Comparison of ENCODE assay signal across 28 mouse cellular contexts in the genomic region with DNA sequence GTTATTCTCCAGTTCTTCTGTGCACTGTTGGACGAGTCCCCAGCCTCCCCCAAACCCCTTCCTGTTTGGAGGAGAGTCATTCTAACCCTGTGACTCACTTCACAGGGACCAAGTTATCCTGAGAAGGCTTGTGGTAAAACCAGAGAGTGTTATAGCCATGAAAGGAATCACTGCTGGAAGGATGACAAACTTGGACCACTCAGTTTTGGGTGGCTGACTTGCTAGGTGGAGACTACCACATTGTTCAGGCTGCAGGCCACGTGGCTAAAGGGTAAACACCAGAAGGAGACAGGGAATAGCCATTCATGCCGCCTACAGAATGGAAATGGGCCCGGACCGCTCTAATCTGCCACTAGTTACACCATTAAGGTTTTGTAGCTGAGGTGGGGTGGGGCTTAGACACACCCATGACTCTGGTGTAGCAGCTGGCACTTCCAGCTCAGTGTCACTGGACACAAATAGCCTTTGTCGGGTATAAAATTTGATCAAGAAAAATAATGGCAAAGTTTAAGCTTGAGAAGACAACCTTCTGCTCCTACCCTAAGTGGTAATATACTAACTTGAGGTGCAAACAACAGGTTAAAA. TPM values are rescaled to one million over a fixed set of nuclear protein-coding genes. Genes with fewer than 3 reads are reported as not detected.
A peak's percentile ranks its signal among the peaks of the same experiment; 100 is the strongest.
DNase-seq lines count a peak whose midpoint lies in the region; ATAC-seq and TF ChIP-seq lines count a peak whose summit lies in the region.
"Had no signal": no experiment of that assay in that cellular context is flagged by ENCODE, and none has a peak within 500 bp of the region (broad histone marks: within the 10 kb centered on the region; RNA-seq: fewer than 3 reads in every experiment).

No protein-coding gene starts in this region.

- DNase-seq in heart, adult 11 months = peak; percentile 55
- DNase-seq in heart, postnatal 25 days (ENCODE audit: low spot score) = no peak
- peak; percentile 74 for DNase-seq in 3T3-L1 (ENCODE audit: low read depth, low spot score)
- DNase-seq in brain, adult 2 months (ENCODE audit: low read depth, low spot score) = peak; percentile 14
- no peak for DNase-seq in stomach, postnatal 0 days (ENCODE audit: low spot score)
- no peak for DNase-seq in frontal cortex, adult 2 months (ENCODE audit: extremely low spot score in 1 of 2, low spot score in 1 of 2)
- DNase-seq in spleen, adult 18-20 months = no peak
- DNase-seq: adrenal gland, postnatal 14 days; cerebellum, adult 18-20 months; cerebellum, adult 9-11 months; cerebellum, postnatal 36 days; gastrocnemius, postnatal 36 days; heart, adult 18-20 months; heart, postnatal 10 days had no signal

- H3K9me3 ChIP-seq in stomach, postnatal 0 days (ENCODE audit: control insufficient read depth, low read length) = no peaks in the 10 kb centered on the region
- H3K9me3 ChIP-seq: G1E; heart, embryonic 10.5 days; hindbrain, embryonic 13.5 days had no signal

- TF ChIP-seq CTCF in stomach, postnatal 0 days (IDR thresholded peaks at IDR 0.05; ENCODE audit: low read depth) = no peak

- TF ChIP-seq EP300 in stomach, postnatal 0 days (optimal IDR thresholded peaks at IDR 0.05) = no peak

- no peaks in the 10 kb centered on the region for H3K36me3 ChIP-seq in stomach, postnatal 0 days (ENCODE audit: control insufficient read depth, insufficient read depth, low read length)
- H3K36me3 ChIP-seq: G1E; heart, embryonic 10.5 days; hindbrain, embryonic 13.5 days had no signal

- no peak overlapping the region for H3K4me3 ChIP-seq in stomach, postnatal 0 days (ENCODE audit: low read depth, low read length)
- H3K4me3 ChIP-seq: erythroblast, embryonic 14.5 days; heart, embryonic 10.5 days; hindbrain, embryonic 13.5 days had no signal

- no peak overlapping the region for H3K27ac ChIP-seq in stomach, postnatal 0 days (replicated peaks)
- H3K27ac ChIP-seq: heart, embryonic 10.5 days; hindbrain, embryonic 13.5 days; hindbrain, postnatal 0 days had no signal

- no peak for ATAC-seq in stomach, postnatal 0 days (ENCODE audit: low FRiP score, low TSS enrichment)
- ATAC-seq: activated CD4-positive, CD25-positive, alpha-beta regulatory T cell, adult 4 months; CD4-positive, CD25-positive, alpha-beta regulatory T cell, adult 4 months; forebrain, embryonic 16.5 days; hindbrain, postnatal 0 days; Patski had no signal

- no peak overlapping the region for H3K9ac ChIP-seq in stomach, postnatal 0 days (ENCODE audit: low read length)
- H3K9ac ChIP-seq: hindbrain, embryonic 13.5 days had no signal

- 62% methylated on average over 6 of the region's 6 CpGs for WGBS in stomach, postnatal 0 days

- no peaks in the 10 kb centered on the region for H3K27me3 ChIP-seq in stomach, postnatal 0 days (ENCODE audit: control insufficient read depth, insufficient read depth, low read length)
- H3K27me3 ChIP-seq: hindbrain, embryonic 13.5 days had no signal

- intact Hi-C loops in heart, postnatal 25 days (cut with DNase I) = no loop called here

- H3K4me2 ChIP-seq in stomach, postnatal 0 days (replicated peaks; ENCODE audit: low read depth) = no peak overlapping the region
- H3K4me2 ChIP-seq: hindbrain, embryonic 13.5 days had no signal

- no peaks in the 10 kb centered on the region for H3K4me1 ChIP-seq in stomach, postnatal 0 days (replicated peaks; ENCODE audit: control insufficient read depth, insufficient read depth)
- H3K4me1 ChIP-seq: hindbrain, embryonic 13.5 days had no signal

RNA-seq across cellular contexts. Expression of a gene that starts 34.6 kb away (rescaled TPM):
- not detected for total RNA-seq in heart, postnatal 25 days (2021)
- 0.05 and 0.38 TPM in 2 replicates for polyA plus RNA-seq in stomach, postnatal 0 days (2015; fragmentation: Nextera tagmentation; extraction: Ambion mirVana)
- 0.17 and 0.22 TPM in 2 replicates for polyA plus RNA-seq in frontal cortex, adult 2 months (2012; rRNA removed)
- total RNA-seq: gastrocnemius, postnatal 36 days; heart, adult 18-20 months; heart, postnatal 10 days; hematopoietic stem cell, adult 5-6 weeks; hindbrain, postnatal 0 days had no signal
- polyA plus RNA-seq: CD4-positive, CD25-positive, alpha-beta regulatory T cell, adult 4 months; embryonic facial prominence, embryonic 14.5 days; erythroblast, embryonic 14.5 days; forebrain, embryonic 11.5 days; forebrain, embryonic 16.5 days; G1E; heart, embryonic 14.5 days; hindbrain, embryonic 13.5 days; hindbrain, postnatal 0 days; intestine, embryonic 14.5 days had no signal

Comparison
In these comparisons a context has a peak if more than half of its experiments do, and no peak if none do; other contexts are left out.
1. DNase-seq: peak in heart, adult 11 months (single experiment), 3T3-L1 (single experiment) and brain, adult 2 months (single experiment); none in heart, postnatal 25 days (single experiment), stomach, postnatal 0 days (single experiment), frontal cortex, adult 2 months (0 of 2) and spleen, adult 18-20 months (0 of 2).